Mouse (Mus musculus): Measurements from ENCODE around the gene Ptpn13. TPM values are rescaled to one million over a fixed set of nuclear protein-coding genes. Genes with fewer than 3 reads are reported as not detected.

Ptpn13 gene
- polyA plus RNA-seq, 1 experiment, result 7.6 TPM

- no peak for TF ChIP-seq CTCF (IDR thresholded peaks at IDR 0.05; ENCODE audit: borderline replicate concordance, control insufficient read depth, extremely low read depth, insufficient read depth, low read length, poor library complexity)
- TF ChIP-seq POLR2A (IDR thresholded peaks at IDR 0.05; ENCODE audit: control insufficient read depth, extremely low read depth, insufficient read depth, low read length, poor library complexity), result no peak
- H3K27ac ChIP-seq (ENCODE audit: control insufficient read depth, insufficient read depth, low read length), result no peak overlapping the region
- H3K4me1 ChIP-seq (replicated peaks; ENCODE audit: control insufficient read depth, insufficient read depth, low read length), result no peaks in the 10 kb centered on the region
- H3K36me3 ChIP-seq (ENCODE audit: control insufficient read depth, insufficient read depth, low read length), result no peaks in the 10 kb centered on the region
- no peak overlapping the region for H3K4me3 ChIP-seq (ENCODE audit: control insufficient read depth, insufficient read depth, low read length)
- H3K27me3 ChIP-seq (ENCODE audit: control insufficient read depth, insufficient read depth, low read length), result no peaks in the 10 kb centered on the region
- DNase-seq, result no peak
Measured at GRCm38 (mm10) chr5:103516555-103516954, 91.6 kb downstream of the Ptpn13 start.

GRCm38 (mm10) chr5:103517641-103518040 lies 92.6 kb downstream of the Ptpn13 start:
- no peak for DNase-seq
- TF ChIP-seq CTCF (IDR thresholded peaks at IDR 0.05; ENCODE audit: borderline replicate concordance, control insufficient read depth, extremely low read depth, insufficient read depth, low read length, poor library complexity) (no peak), POLR2A (IDR thresholded peaks at IDR 0.05; ENCODE audit: control insufficient read depth, extremely low read depth, insufficient read depth, low read length, poor library complexity) (no peak)
- H3K27ac ChIP-seq (ENCODE audit: control insufficient read depth, insufficient read depth, low read length), result no peak overlapping the region
- no peaks in the 10 kb centered on the region for H3K36me3 ChIP-seq (ENCODE audit: control insufficient read depth, insufficient read depth, low read length)
- no peak overlapping the region for H3K4me3 ChIP-seq (ENCODE audit: control insufficient read depth, insufficient read depth, low read length)
- H3K4me1 ChIP-seq (replicated peaks; ENCODE audit: control insufficient read depth, insufficient read depth, low read length), result no peaks in the 10 kb centered on the region
- WGBS, result 96% methylated on average over 6 of the region's 6 CpGs
- no peaks in the 10 kb centered on the region for H3K27me3 ChIP-seq (ENCODE audit: control insufficient read depth, insufficient read depth, low read length)

- Histone ChIP-seq H3K27ac (ENCODE audit: control insufficient read depth, insufficient read depth, low read length) (no peak overlapping the region), H3K4me3 (ENCODE audit: control insufficient read depth, insufficient read depth, low read length) (no peak overlapping the region)
- TF ChIP-seq CTCF (IDR thresholded peaks at IDR 0.05; ENCODE audit: borderline replicate concordance, control insufficient read depth, extremely low read depth, insufficient read depth, low read length, poor library complexity) (no peak), POLR2A (IDR thresholded peaks at IDR 0.05; ENCODE audit: control insufficient read depth, extremely low read depth, insufficient read depth, low read length, poor library complexity) (no peak)
Measured at GRCm38 (mm10) chr5:103518797-103519468, 93.9 kb downstream of the Ptpn13 start.

GRCm38 (mm10) chr5:103522371-103522770 lies 97.4 kb downstream of the Ptpn13 start:
- Histone ChIP-seq H3K36me3 (ENCODE audit: control insufficient read depth, insufficient read depth, low read length) (no peaks in the 10 kb centered on the region), H3K4me3 (ENCODE audit: control insufficient read depth, insufficient read depth, low read length) (no peak overlapping the region), H3K4me1 (replicated peaks; ENCODE audit: control insufficient read depth, insufficient read depth, low read length) (no peaks in the 10 kb centered on the region), H3K27me3 (ENCODE audit: control insufficient read depth, insufficient read depth, low read length) (no peaks in the 10 kb centered on the region), H3K27ac (ENCODE audit: control insufficient read depth, insufficient read depth, low read length) (no peak overlapping the region)
- no peak for DNase-seq
- TF ChIP-seq CTCF (IDR thresholded peaks at IDR 0.05; ENCODE audit: borderline replicate concordance, control insufficient read depth, extremely low read depth, insufficient read depth, low read length, poor library complexity) (no peak), POLR2A (IDR thresholded peaks at IDR 0.05; ENCODE audit: control insufficient read depth, extremely low read depth, insufficient read depth, low read length, poor library complexity) (no peak)
- WGBS, result 88% methylated on average over 3 of the region's 3 CpGs

More at GRCm38 (mm10) chr5:103518797-103519468, 93.9 kb downstream of the Ptpn13 start:
- DNase-seq, result no peak
- H3K36me3 ChIP-seq (ENCODE audit: control insufficient read depth, insufficient read depth, low read length), result no peaks in the 10 kb centered on the region
- WGBS, result 80% methylated on average over 14 of the region's 14 CpGs
- H3K4me1 ChIP-seq (replicated peaks; ENCODE audit: control insufficient read depth, insufficient read depth, low read length), result no peaks in the 10 kb centered on the region
- H3K27me3 ChIP-seq (ENCODE audit: control insufficient read depth, insufficient read depth, low read length), result no peaks in the 10 kb centered on the region

GRCm38 (mm10) chr5:103526668-103527436 lies 101.9 kb downstream of the Ptpn13 start:
- TF ChIP-seq POLR2A (IDR thresholded peaks at IDR 0.05; ENCODE audit: control insufficient read depth, extremely low read depth, insufficient read depth, low read length, poor library complexity) (no peak), CTCF (IDR thresholded peaks at IDR 0.05; ENCODE audit: borderline replicate concordance, control insufficient read depth, extremely low read depth, insufficient read depth, low read length, poor library complexity) (no peak)
- Histone ChIP-seq H3K4me3 (ENCODE audit: control insufficient read depth, insufficient read depth, low read length) (no peak overlapping the region), H3K27me3 (ENCODE audit: control insufficient read depth, insufficient read depth, low read length) (no peaks in the 10 kb centered on the region), H3K4me1 (replicated peaks; ENCODE audit: control insufficient read depth, insufficient read depth, low read length) (no peaks in the 10 kb centered on the region), H3K27ac (ENCODE audit: control insufficient read depth, insufficient read depth, low read length) (no peak overlapping the region), H3K36me3 (ENCODE audit: control insufficient read depth, insufficient read depth, low read length) (no peaks in the 10 kb centered on the region)
- DNase-seq, result no peak
- 96% methylated on average over 20 of the region's 20 CpGs for whole genome bisulfite sequencing

- WGBS, result 87% methylated on average over 6 of the region's 6 CpGs
- Histone ChIP-seq H3K36me3 (ENCODE audit: control insufficient read depth, insufficient read depth, low read length) (no peaks in the 10 kb centered on the region), H3K4me3 (ENCODE audit: control insufficient read depth, insufficient read depth, low read length) (no peak overlapping the region), H3K27ac (ENCODE audit: control insufficient read depth, insufficient read depth, low read length) (no peak overlapping the region), H3K27me3 (ENCODE audit: control insufficient read depth, insufficient read depth, low read length) (no peaks in the 10 kb centered on the region), H3K4me1 (replicated peaks; ENCODE audit: control insufficient read depth, insufficient read depth, low read length) (no peaks in the 10 kb centered on the region)
- no peak for DNase-seq
- TF ChIP-seq CTCF (IDR thresholded peaks at IDR 0.05; ENCODE audit: borderline replicate concordance, control insufficient read depth, extremely low read depth, insufficient read depth, low read length, poor library complexity) (no peak), POLR2A (IDR thresholded peaks at IDR 0.05; ENCODE audit: control insufficient read depth, extremely low read depth, insufficient read depth, low read length, poor library complexity) (no peak)
Measured at GRCm38 (mm10) chr5:103527437-103527718, 102.4 kb downstream of the Ptpn13 start.

Data from thymus, adult 2 months (tissue).